Mouse (Mus musculus) thymus, adult 2 months (tissue): ENCODE data around the gene Zfp704.

Experiments
- CTCF ChIP-seq: fragments of 200-500 bp; IDR thresholded peaks from 2 replicates; pipeline ENCODE4 v1.5.1; 2012; ENCODE audit warnings: mild to moderate bottlenecking, control low read depth, low read length, moderate library complexity, borderline replicate concordance; ENCODE audit not compliant: control insufficient read depth, poor library complexity, insufficient read depth; ENCODE audit errors: extremely low read depth
- POLR2A ChIP-seq: fragments of 200-500 bp; IDR thresholded peaks from 2 replicates; pipeline ENCODE4 v1.6.1; 2012; ENCODE audit warnings: mild to moderate bottlenecking, low read length, control low read depth, moderate library complexity; ENCODE audit not compliant: control insufficient read depth, poor library complexity, insufficient read depth; ENCODE audit errors: extremely low read depth

GRCm38 (mm10) chr3:9544421-9544820, 65.5 kb downstream of the Zfp704 start:
- TF ChIP-seq CTCF (no peak), POLR2A (no peak)
